Mouse (Mus musculus): ENCODE measurements around the gene Dnase1l3. TPM values are rescaled to one million over a fixed set of nuclear protein-coding genes. Genes with fewer than 3 reads are reported as not detected.

Gene Dnase1l3
- polyA plus RNA-seq, 1 experiment from 2014 or later: 0.06 TPM

- 92% methylated on average over 2 of the region's 2 CpGs for WGBS
- Histone ChIP-seq H3K36me3 (replicated peaks) (no peaks in the 10 kb centered on the region), H3K4me2 (no peak overlapping the region), H3K9me3 (no peaks in the 10 kb centered on the region), H3K9ac (no peak overlapping the region), H3K27ac (no peak overlapping the region), H3K4me1 (no peaks in the 10 kb centered on the region), H3K4me3 (no peak overlapping the region), H3K27me3 (replicated peaks) (no peaks in the 10 kb centered on the region)
- ATAC-seq (replicated peaks): no peak
Measured at GRCm38 (mm10) chr14:7962626-7963025, 31.7 kb downstream of the Dnase1l3 start.

- WGBS: 56% methylated on average over 5 of the region's 5 CpGs
- Histone ChIP-seq H3K27me3 (replicated peaks) (no peaks in the 10 kb centered on the region), H3K9me3 (no peaks in the 10 kb centered on the region), H3K4me1 (no peaks in the 10 kb centered on the region), H3K4me2 (no peak overlapping the region), H3K4me3 (no peak overlapping the region), H3K9ac (no peak overlapping the region), H3K27ac (no peak overlapping the region), H3K36me3 (replicated peaks) (no peaks in the 10 kb centered on the region)
- ATAC-seq (replicated peaks): no peak
Measured at GRCm38 (mm10) chr14:7961714-7962113, 32.7 kb downstream of the Dnase1l3 start.

DNA sequence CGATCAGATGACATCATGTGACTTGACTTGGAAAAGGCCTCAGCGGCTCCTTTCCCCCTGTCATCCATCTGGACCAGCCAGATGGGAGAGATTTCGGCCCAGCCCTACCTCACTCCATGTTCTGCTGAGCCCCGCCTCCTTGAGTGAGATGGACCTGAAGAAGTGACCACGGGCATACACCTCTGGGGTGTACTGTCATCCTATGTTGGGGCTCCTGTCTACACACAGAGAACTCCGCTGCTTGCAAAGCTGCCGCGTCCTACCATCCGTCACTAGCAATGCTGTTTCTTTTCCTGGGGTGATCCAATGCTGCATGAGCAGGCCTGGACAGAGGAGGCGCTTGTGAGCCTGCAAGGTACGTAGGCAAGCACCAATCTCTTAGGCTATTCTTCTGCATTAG is 33.8 kb downstream of the Dnase1l3 start:
- no peaks in the 10 kb centered on the region for H3K27me3 ChIP-seq (replicated peaks)
- H3K36me3 ChIP-seq (replicated peaks): no peaks in the 10 kb centered on the region
- no peak overlapping the region for H3K27ac ChIP-seq
- H3K4me1 ChIP-seq: no peaks in the 10 kb centered on the region
- H3K4me3 ChIP-seq: no peak overlapping the region
- no peak overlapping the region for H3K9ac ChIP-seq
- peak; percentile 40; the same call in 1 of the 2 replicates for ATAC-seq (replicated peaks)
- H3K9me3 ChIP-seq: no peaks in the 10 kb centered on the region
- 55% methylated on average over 11 of the region's 11 CpGs for WGBS
- no peak overlapping the region for H3K4me2 ChIP-seq

GRCm38 (mm10) chr14:7957049-7957448 is 37.3 kb downstream of the Dnase1l3 start, which contains the start of gene Gm45521:
Gm45521 (plus strand) TSS chr14:7957288.
- H3K27ac ChIP-seq: no peak within 1 kb of the TSS
- H3K9ac ChIP-seq: no peak within 1 kb of the TSS
- ATAC-seq (replicated peaks): peak; percentile 48; the same call in 1 of the 2 replicates
- no peaks in the 10 kb centered on the region for H3K27me3 ChIP-seq (replicated peaks)
- H3K4me3 ChIP-seq: no peak within 1 kb of the TSS
- 42% methylated on average over 9 of the region's 9 CpGs for WGBS
- H3K4me2 ChIP-seq: no peak within 1 kb of the TSS
- no peaks in the 10 kb centered on the region for H3K9me3 ChIP-seq
- no peaks in the 10 kb centered on the region for H3K36me3 ChIP-seq (replicated peaks)
- no peaks in the 10 kb centered on the region for H3K4me1 ChIP-seq

DNA sequence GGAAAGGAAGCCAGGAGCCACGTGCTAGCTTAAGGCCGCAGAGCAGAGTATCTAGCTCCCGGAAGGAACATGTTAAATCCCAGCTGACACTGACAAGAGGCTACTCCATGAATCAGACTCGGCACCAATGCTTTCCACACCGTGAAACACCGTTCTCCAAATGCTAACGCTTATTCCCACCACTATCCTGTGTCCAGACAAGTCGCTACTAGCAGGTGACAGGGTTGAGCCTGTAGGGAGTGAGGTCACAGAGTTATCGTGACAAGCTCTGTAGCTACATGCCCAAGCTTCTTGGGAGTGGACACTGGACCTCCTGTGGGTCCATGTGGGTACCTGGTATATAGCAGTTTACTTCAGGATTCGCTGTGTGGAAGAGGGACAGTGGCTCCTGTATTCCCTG is 37.9 kb downstream of the Dnase1l3 start:
- no peak; the same call in 1 of the 2 replicates for ATAC-seq (replicated peaks)
- Histone ChIP-seq H3K27ac (no peak overlapping the region), H3K36me3 (replicated peaks) (no peaks in the 10 kb centered on the region; the same call in 1 of the 2 replicates), H3K4me1 (no peaks in the 10 kb centered on the region), H3K4me2 (no peak overlapping the region), H3K27me3 (replicated peaks) (no peaks in the 10 kb centered on the region), H3K9me3 (no peaks in the 10 kb centered on the region), H3K9ac (no peak overlapping the region), H3K4me3 (no peak overlapping the region)
- 85% methylated on average over 10 of the region's 10 CpGs for WGBS

GRCm38 (mm10) chr14:7954071-7954471 is 40.3 kb downstream of the Dnase1l3 start:
- H3K4me3 ChIP-seq: no peak overlapping the region
- no peaks in the 10 kb centered on the region for H3K27me3 ChIP-seq (replicated peaks)
- no peak overlapping the region for H3K9ac ChIP-seq
- no peak overlapping the region for H3K4me2 ChIP-seq
- no peak overlapping the region for H3K27ac ChIP-seq
- 33% methylated on average over 6 of the region's 6 CpGs for WGBS
- no peaks in the 10 kb centered on the region for H3K4me1 ChIP-seq
- peaks cover 5% of the 10 kb centered on the region; the same call in 1 of the 2 replicates for H3K36me3 ChIP-seq (replicated peaks)
- no peak for ATAC-seq (replicated peaks)
- no peaks in the 10 kb centered on the region for H3K9me3 ChIP-seq

GRCm38 (mm10) chr14:7952610-7953254 is 41.6 kb downstream of the Dnase1l3 start:
- Histone ChIP-seq H3K9me3 (no peaks in the 10 kb centered on the region), H3K4me1 (no peaks in the 10 kb centered on the region), H3K4me2 (no peak overlapping the region), H3K4me3 (no peak overlapping the region), H3K27ac (peak overlapping the region; percentile 18; the same call in 1 of the 2 replicates), H3K36me3 (replicated peaks) (peaks cover 5% of the 10 kb centered on the region; the same call in 1 of the 2 replicates), H3K9ac (no peak overlapping the region), H3K27me3 (replicated peaks) (no peaks in the 10 kb centered on the region)
- WGBS: 37% methylated on average over 12 of the region's 12 CpGs
- peak; percentile 30; the same call in 1 of the 2 replicates for ATAC-seq (replicated peaks)

DNA sequence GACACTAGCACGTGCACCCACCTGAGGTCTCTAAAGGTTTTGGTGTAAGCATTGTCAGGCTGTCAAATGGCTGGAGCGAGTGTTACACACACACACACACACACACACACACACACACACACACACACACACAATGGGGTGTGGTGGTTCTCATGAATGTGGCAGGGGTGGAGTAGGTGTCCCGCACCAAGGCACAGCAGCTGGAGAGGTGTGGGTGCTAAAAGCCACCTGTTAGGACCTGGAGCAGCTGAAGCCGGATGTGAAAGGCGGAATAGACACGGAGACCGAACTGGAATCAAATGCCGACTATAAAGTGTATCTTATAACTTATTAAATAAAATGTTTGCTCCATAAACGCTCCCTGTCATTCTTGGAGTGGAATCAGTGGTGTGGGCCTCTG is 43.1 kb downstream of the Dnase1l3 start:
- no peak overlapping the region for H3K9ac ChIP-seq
- H3K4me1 ChIP-seq: no peaks in the 10 kb centered on the region
- H3K27me3 ChIP-seq (replicated peaks): no peaks in the 10 kb centered on the region
- H3K27ac ChIP-seq: no peak overlapping the region
- ATAC-seq (replicated peaks): no peak
- WGBS: 93% methylated on average over 9 of the region's 9 CpGs
- no peaks in the 10 kb centered on the region for H3K9me3 ChIP-seq
- H3K4me2 ChIP-seq: no peak overlapping the region
- H3K4me3 ChIP-seq: no peak overlapping the region
- peaks cover 5% of the 10 kb centered on the region; the same call in 1 of the 2 replicates for H3K36me3 ChIP-seq (replicated peaks)

DNA sequence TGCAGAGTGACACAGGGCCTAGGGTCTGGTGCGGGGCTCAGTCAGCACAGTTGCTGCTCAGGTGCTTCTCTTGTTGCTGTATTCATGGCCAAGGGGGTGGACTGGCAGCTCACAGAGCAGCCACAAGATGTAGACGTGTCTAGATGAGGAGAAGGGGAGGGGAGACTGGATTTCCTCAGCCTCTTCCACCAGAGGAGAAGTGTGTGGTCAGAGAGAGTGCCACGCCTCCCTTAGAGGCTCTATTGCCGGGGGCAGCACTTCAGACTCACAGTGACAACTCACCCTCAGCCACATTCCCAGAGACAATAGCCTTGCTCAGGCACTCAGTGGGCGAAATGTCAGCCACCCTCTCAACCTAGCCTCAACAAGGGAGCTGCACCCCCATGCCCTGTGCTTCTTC is 49.1 kb downstream of the Dnase1l3 start:
- Histone ChIP-seq H3K27me3 (replicated peaks) (no peaks in the 10 kb centered on the region), H3K4me3 (no peak overlapping the region), H3K4me2 (no peak overlapping the region), H3K4me1 (no peaks in the 10 kb centered on the region), H3K27ac (no peak overlapping the region), H3K9me3 (no peaks in the 10 kb centered on the region), H3K36me3 (replicated peaks) (peaks cover 22% of the 10 kb centered on the region), H3K9ac (no peak overlapping the region)
- ATAC-seq (replicated peaks): no peak
- 82% methylated on average over 5 of the region's 5 CpGs for WGBS

GRCm38 (mm10) chr14:7944349-7945039 is 49.9 kb downstream of the Dnase1l3 start:
- H3K27ac ChIP-seq: no peak overlapping the region
- ATAC-seq (replicated peaks): 0 out of 2 replicates have a peak, but pooled peaks have one; percentile 28
- H3K4me1 ChIP-seq: no peaks in the 10 kb centered on the region
- no peak overlapping the region for H3K9ac ChIP-seq
- H3K27me3 ChIP-seq (replicated peaks): no peaks in the 10 kb centered on the region
- no peak overlapping the region for H3K4me2 ChIP-seq
- H3K36me3 ChIP-seq (replicated peaks): peaks cover 26% of the 10 kb centered on the region
- WGBS: 56% methylated on average over 8 of the region's 8 CpGs
- H3K4me3 ChIP-seq: no peak overlapping the region
- H3K9me3 ChIP-seq: no peaks in the 10 kb centered on the region

GRCm38 (mm10) chr14:7943801-7944135 is 50.6 kb downstream of the Dnase1l3 start:
- no peak for ATAC-seq (replicated peaks)
- Histone ChIP-seq H3K27ac (no peak overlapping the region), H3K4me3 (no peak overlapping the region), H3K36me3 (replicated peaks) (peaks cover 28% of the 10 kb centered on the region), H3K4me2 (no peak overlapping the region), H3K27me3 (replicated peaks) (no peaks in the 10 kb centered on the region), H3K9me3 (no peaks in the 10 kb centered on the region), H3K9ac (no peak overlapping the region), H3K4me1 (no peaks in the 10 kb centered on the region)
- 85% methylated on average over 3 of the region's 3 CpGs for WGBS

DNA sequence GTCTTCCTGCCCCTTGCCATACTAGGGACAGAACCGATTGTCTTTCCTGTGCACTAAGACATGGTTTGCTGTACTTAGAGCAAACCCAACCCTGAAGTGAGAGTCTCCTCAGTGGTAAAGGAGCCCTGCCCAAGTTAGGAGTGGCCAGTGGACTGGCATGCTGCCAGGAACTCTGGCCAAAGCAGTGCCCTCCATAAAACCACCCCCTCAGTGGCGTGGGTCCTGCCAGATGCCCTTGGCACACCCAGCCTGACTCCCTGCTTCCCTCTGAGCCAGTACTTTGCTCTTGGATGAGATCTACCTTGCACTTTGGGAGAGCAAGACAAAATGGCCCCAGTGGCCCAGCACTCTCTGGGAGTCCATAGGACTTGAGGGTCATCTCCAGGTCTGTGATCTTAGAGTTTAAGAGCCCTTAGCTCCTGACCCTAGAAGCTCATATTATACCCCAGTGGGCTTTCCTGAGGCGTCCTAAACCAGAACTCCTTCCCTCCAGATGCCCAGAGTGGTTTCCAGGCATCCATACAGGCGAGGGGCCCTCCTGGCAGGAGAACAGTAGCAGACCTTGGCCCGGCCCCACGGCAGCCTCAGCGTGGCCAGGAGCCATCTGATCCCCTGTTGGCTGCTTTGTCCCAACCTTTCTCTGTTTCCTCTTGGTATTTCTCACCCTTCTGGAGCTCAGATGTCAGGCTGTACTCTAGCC is 51.1 kb downstream of the Dnase1l3 start:
- Histone ChIP-seq H3K4me3 (no peak overlapping the region), H3K9me3 (no peaks in the 10 kb centered on the region), H3K4me1 (no peaks in the 10 kb centered on the region), H3K27ac (no peak overlapping the region), H3K4me2 (no peak overlapping the region), H3K9ac (no peak overlapping the region), H3K36me3 (replicated peaks) (peaks cover 28% of the 10 kb centered on the region), H3K27me3 (replicated peaks) (no peaks in the 10 kb centered on the region)
- WGBS: 74% methylated on average over 7 of the region's 7 CpGs
- ATAC-seq (replicated peaks): 0 out of 2 replicates have a peak, but pooled peaks have one; percentile 37

All from midbrain, embryonic 15.5 days (tissue).